ENCODE assay signal across 8 mouse cellular contexts in the genomic region with DNA sequence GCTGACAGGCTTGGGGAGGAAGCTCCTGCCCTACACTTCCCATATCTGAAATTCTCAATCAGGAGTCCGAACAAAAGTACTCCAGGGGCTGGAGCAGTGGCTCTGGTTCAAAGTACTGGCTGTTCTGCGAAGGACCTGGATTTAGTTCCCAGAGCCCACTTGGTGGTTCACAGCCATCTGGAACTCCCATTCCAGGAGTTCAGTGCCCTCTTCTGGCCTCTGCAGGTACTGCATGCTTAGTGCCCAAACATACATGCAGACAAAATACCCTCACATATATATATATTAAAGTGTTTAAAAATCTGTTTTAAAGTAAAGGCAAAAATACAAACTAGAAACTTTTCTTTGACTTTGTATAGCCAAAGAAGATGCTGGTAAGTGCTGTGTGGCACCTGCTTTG.
DNase-seq lines count a peak whose midpoint lies in the region; ATAC-seq and TF ChIP-seq lines count a peak whose summit lies in the region.

No protein-coding gene starts in this region.

- H3K4me3 ChIP-seq in heart, adult 2 months: no peak overlapping the region
- H3K4me3 ChIP-seq in limb, embryonic 11.5 days (ENCODE audit: low read depth, low read length): no peak overlapping the region

- peak in 1 of 2 experiments; percentile 59 for DNase-seq in heart, adult 2 months
- no peak for DNase-seq in heart, postnatal 25 days (ENCODE audit: low spot score)
- DNase-seq in 3T3-L1 (ENCODE audit: low read depth, low spot score) (peak; percentile 70), NIH3T3 (ENCODE audit: low read depth) (peak; percentile 54)
- peak; percentile 69 for DNase-seq in limb, embryonic 11.5 days (ENCODE audit: low spot score)
- DNase-seq in ovary, adult 18-20 months (ENCODE audit: low spot score): no peak
- DNase-seq in heart, postnatal 14 days: no peak
- DNase-seq in layer of hippocampus, adult 18-20 months (ENCODE audit: low spot score in 2 of 2): no peak

- no peaks in the 10 kb centered on the region for H3K36me3 ChIP-seq in heart, adult 2 months (ENCODE audit: control insufficient read depth, insufficient read depth, low read length)
- peaks cover 22% of the 10 kb centered on the region for H3K36me3 ChIP-seq in limb, embryonic 11.5 days (ENCODE audit: control insufficient read depth, insufficient read depth, low read length)

- TF ChIP-seq EP300 in heart, adult 2 months (IDR thresholded peaks at IDR 0.05; ENCODE audit: insufficient read depth, low read depth, low read length): no peak

- TF ChIP-seq POLR2A in heart, adult 2 months (IDR thresholded peaks at IDR 0.05; ENCODE audit: insufficient read depth, low read depth, low read length): no peak

- intact Hi-C loops in heart, adult 2 months (cut with DNase I): no loop called here
- intact Hi-C loops in heart, postnatal 25 days (cut with DNase I): loop anchor here (5.0 kb wide), 1 partner anchor 61 kb away; no protein-coding TSS in a partner anchor
- intact Hi-C loops in heart, postnatal 14 days (cut with DNase I): no loop called here

- 96% methylated on average over 2 of the region's 2 CpGs for WGBS in heart, adult 2 months
- 91% methylated on average over 2 of the region's 2 CpGs for WGBS in limb, embryonic 11.5 days

- peaks cover 4% of the 10 kb centered on the region for H3K4me1 ChIP-seq in heart, adult 2 months (ENCODE audit: control insufficient read depth, insufficient read depth, low read length)
- H3K4me1 ChIP-seq in limb, embryonic 11.5 days (ENCODE audit: control insufficient read depth, insufficient read depth, low read length): peaks cover 10% of the 10 kb centered on the region; the same call in 1 of the 2 replicates

- no peaks in the 10 kb centered on the region for H3K79me2 ChIP-seq in heart, adult 2 months (replicated peaks; ENCODE audit: control insufficient read depth, insufficient read depth, low read length)

- no peak overlapping the region for H3K4me2 ChIP-seq in limb, embryonic 11.5 days (ENCODE audit: low read depth, severe bottlenecking)

- no peak for ATAC-seq in limb, embryonic 11.5 days (ENCODE audit: insufficient number of reproducible peaks, low FRiP score, low TSS enrichment, low read depth)

- no peak overlapping the region for H3K27ac ChIP-seq in heart, adult 2 months
- H3K27ac ChIP-seq in limb, embryonic 11.5 days (replicated peaks; ENCODE audit: low read depth, low read length): no peak overlapping the region

- no peak overlapping the region for H3K9ac ChIP-seq in heart, adult 2 months (ENCODE audit: low read depth, low read length)
- no peak overlapping the region for H3K9ac ChIP-seq in limb, embryonic 11.5 days (ENCODE audit: low read length)

- peak; percentile 74 for TF ChIP-seq CTCF in heart, adult 2 months (IDR thresholded peaks at IDR 0.05)

- H3K9me3 ChIP-seq in limb, embryonic 11.5 days (ENCODE audit: control insufficient read depth, low read length): no peaks in the 10 kb centered on the region

- H3K27me3 ChIP-seq in heart, adult 2 months (ENCODE audit: control insufficient read depth, insufficient read depth, low read length): no peaks in the 10 kb centered on the region
- no peaks in the 10 kb centered on the region for H3K27me3 ChIP-seq in limb, embryonic 11.5 days (ENCODE audit: control insufficient read depth, insufficient read depth, low read length)

Comparison
In these comparisons a context has a peak if more than half of its experiments do, and no peak if none do; other contexts are left out.
1. DNase-seq: peak in 3T3-L1 (single experiment), NIH3T3 (single experiment) and limb, embryonic 11.5 days (single experiment); none in heart, postnatal 25 days (single experiment), ovary, adult 18-20 months (single experiment), heart, postnatal 14 days (0 of 2) and layer of hippocampus, adult 18-20 months (0 of 2).